ENCODE assay signal across 8 mouse cellular contexts in genomic region chr8:106059613-106060371, GRCm38 (mm10). TPM values are rescaled to one million over a fixed set of nuclear protein-coding genes. Genes with fewer than 3 reads are reported as not detected.
DNase-seq lines count a peak whose midpoint lies in the region; ATAC-seq and TF ChIP-seq lines count a peak whose summit lies in the region.

No protein-coding gene starts in this region.

- peak; percentile 80 for ATAC-seq in kidney, postnatal 0 days (replicated peaks; ENCODE audit: low FRiP score, low read depth)
- peak; percentile 69 for ATAC-seq in embryonic facial prominence, embryonic 13.5 days (ENCODE audit: insufficient number of reproducible peaks, insufficient read depth, low FRiP score, low TSS enrichment, low read depth)
- peak; percentile 79 for ATAC-seq in heart, embryonic 15.5 days (replicated peaks; ENCODE audit: insufficient number of reproducible peaks, insufficient read depth, low FRiP score, low read depth)
- peak; percentile 72 for ATAC-seq in liver, embryonic 12.5 days
- peak; percentile 76 for ATAC-seq in midbrain, postnatal 0 days (ENCODE audit: low FRiP score)

- H3K9ac ChIP-seq in kidney, postnatal 0 days (ENCODE audit: low read depth, low read length), result peak overlapping the region; percentile 89
- peak overlapping the region; percentile 90 for H3K9ac ChIP-seq in embryonic facial prominence, embryonic 13.5 days
- H3K9ac ChIP-seq in heart, embryonic 15.5 days, result peak overlapping the region; percentile 94
- H3K9ac ChIP-seq in liver, embryonic 12.5 days, result peak overlapping the region; percentile 94
- peak overlapping the region; percentile 67 for H3K9ac ChIP-seq in midbrain, postnatal 0 days (replicated peaks; ENCODE audit: low read length, poor library complexity, severe bottlenecking)

- peak; percentile 74 for DNase-seq in kidney, postnatal 0 days (ENCODE audit: low spot score)
- DNase-seq in kidney, adult 11 months, result no peak
- DNase-seq in MN1 (ENCODE audit: low spot score), result peak; percentile 74
- peak; percentile 35 for DNase-seq in midbrain, postnatal 0 days (ENCODE audit: low spot score)
- DNase-seq in yolk sac, embryonic 10.5 days (ENCODE audit: low spot score), result peak; percentile 76

- under 1% methylated on average over 77 of the region's 83 CpGs for WGBS in kidney, postnatal 0 days
- under 1% methylated on average over 81 of the region's 83 CpGs for WGBS in embryonic facial prominence, embryonic 13.5 days
- under 1% methylated on average over 80 of the region's 83 CpGs for WGBS in heart, embryonic 15.5 days
- WGBS in liver, embryonic 12.5 days (ENCODE audit: insufficient replicate concordance), result under 1% methylated on average over 82 of the region's 83 CpGs
- under 1% methylated on average over 70 of the region's 83 CpGs for WGBS in midbrain, postnatal 0 days

- H3K27ac ChIP-seq in kidney, postnatal 0 days, result peak overlapping the region; percentile 97
- peak overlapping the region; percentile 95 for H3K27ac ChIP-seq in embryonic facial prominence, embryonic 13.5 days
- peak overlapping the region; percentile 97 for H3K27ac ChIP-seq in heart, embryonic 15.5 days
- H3K27ac ChIP-seq in liver, embryonic 12.5 days, result peak overlapping the region; percentile 97
- H3K27ac ChIP-seq in midbrain, postnatal 0 days (ENCODE audit: low read depth, low read length), result peak overlapping the region; percentile 84

- no peaks in the 10 kb centered on the region for H3K27me3 ChIP-seq in kidney, postnatal 0 days (ENCODE audit: insufficient read depth, low read length)
- H3K27me3 ChIP-seq in embryonic facial prominence, embryonic 13.5 days, result no peaks in the 10 kb centered on the region
- H3K27me3 ChIP-seq in heart, embryonic 15.5 days, result no peaks in the 10 kb centered on the region
- H3K27me3 ChIP-seq in liver, embryonic 12.5 days (replicated peaks), result no peaks in the 10 kb centered on the region
- no peaks in the 10 kb centered on the region for H3K27me3 ChIP-seq in midbrain, postnatal 0 days (ENCODE audit: insufficient read depth, low read length)

- peak overlapping the region; percentile 63 for H3K4me2 ChIP-seq in kidney, postnatal 0 days (ENCODE audit: low read length)
- peak overlapping the region; percentile 71 for H3K4me2 ChIP-seq in embryonic facial prominence, embryonic 13.5 days
- H3K4me2 ChIP-seq in heart, embryonic 15.5 days, result peak overlapping the region; percentile 67
- peak overlapping the region; percentile 86 for H3K4me2 ChIP-seq in liver, embryonic 12.5 days
- H3K4me2 ChIP-seq in midbrain, postnatal 0 days (ENCODE audit: low read depth, low read length, poor library complexity, severe bottlenecking), result peak overlapping the region; percentile 77

- H3K9me3 ChIP-seq in kidney, postnatal 0 days (replicated peaks; ENCODE audit: low read length), result no peaks in the 10 kb centered on the region
- no peaks in the 10 kb centered on the region for H3K9me3 ChIP-seq in embryonic facial prominence, embryonic 13.5 days
- H3K9me3 ChIP-seq in heart, embryonic 15.5 days (replicated peaks), result no peaks in the 10 kb centered on the region
- H3K9me3 ChIP-seq in liver, embryonic 12.5 days (replicated peaks), result no peaks in the 10 kb centered on the region
- no peaks in the 10 kb centered on the region for H3K9me3 ChIP-seq in midbrain, postnatal 0 days (ENCODE audit: low read length)

- peak overlapping the region; percentile 91 for H3K4me3 ChIP-seq in kidney, postnatal 0 days (replicated peaks; ENCODE audit: low read depth, low read length)
- peak overlapping the region; percentile 79 for H3K4me3 ChIP-seq in embryonic facial prominence, embryonic 13.5 days
- peak overlapping the region; percentile 95 for H3K4me3 ChIP-seq in heart, embryonic 15.5 days
- H3K4me3 ChIP-seq in liver, embryonic 12.5 days, result peak overlapping the region; percentile 86
- H3K4me3 ChIP-seq in midbrain, postnatal 0 days (ENCODE audit: low read depth, low read length), result peak overlapping the region; percentile 92

- peaks cover 6% of the 10 kb centered on the region; the same call in 1 of the 2 replicates for H3K4me1 ChIP-seq in kidney, postnatal 0 days (replicated peaks; ENCODE audit: insufficient read depth, low read length)
- H3K4me1 ChIP-seq in embryonic facial prominence, embryonic 13.5 days, result peaks cover 32% of the 10 kb centered on the region
- H3K4me1 ChIP-seq in heart, embryonic 15.5 days (replicated peaks), result peaks cover 26% of the 10 kb centered on the region
- H3K4me1 ChIP-seq in liver, embryonic 12.5 days, result peaks cover 53% of the 10 kb centered on the region
- H3K4me1 ChIP-seq in midbrain, postnatal 0 days (ENCODE audit: insufficient read depth, low read length), result peaks cover 7% of the 10 kb centered on the region; the same call in 1 of the 2 replicates

- no peaks in the 10 kb centered on the region for H3K36me3 ChIP-seq in kidney, postnatal 0 days (ENCODE audit: insufficient read depth, low read length)
- H3K36me3 ChIP-seq in embryonic facial prominence, embryonic 13.5 days, result peaks cover 5% of the 10 kb centered on the region; the same call in 1 of the 2 replicates
- no peaks in the 10 kb centered on the region for H3K36me3 ChIP-seq in heart, embryonic 15.5 days
- H3K36me3 ChIP-seq in liver, embryonic 12.5 days, result no peaks in the 10 kb centered on the region
- no peaks in the 10 kb centered on the region; the same call in 1 of the 2 replicates for H3K36me3 ChIP-seq in midbrain, postnatal 0 days (ENCODE audit: insufficient read depth, low read length)

- 0 out of 2 replicates have a peak, but pooled peaks have one; percentile 10 for TF ChIP-seq CTCF in kidney, postnatal 0 days (IDR thresholded peaks at IDR 0.05; ENCODE audit: low read depth)
- no peak for TF ChIP-seq CTCF in midbrain, postnatal 0 days (IDR thresholded peaks at IDR 0.05)

RNA-seq across cellular contexts. Expression of gene Nfatc3, which starts 1.2 kb away (rescaled TPM):
- 3.8 and 3.9 TPM in 2 replicates for polyA plus RNA-seq in kidney, postnatal 0 days (2015; fragmentation: Nextera tagmentation; extraction: Ambion mirVana)
- polyA plus RNA-seq in embryonic facial prominence, embryonic 13.5 days (2015; fragmentation: Nextera tagmentation; extraction: Ambion mirVana), result 9.6 and 10.1 TPM in 2 replicates
- 3.4 and 4.9 TPM in 2 replicates for polyA plus RNA-seq in heart, embryonic 15.5 days (2015; fragmentation: Nextera tagmentation; extraction: Ambion mirVana)
- polyA plus RNA-seq in liver, embryonic 12.5 days (2016; fragmentation: Nextera tagmentation; extraction: Ambion mirVana), result 5.0 and 5.8 TPM in 2 replicates
- 16.5 and 18.0 TPM in 2 replicates for total RNA-seq in midbrain, postnatal 0 days (2014; rRNA removed)
- 1.8 and 2.7 TPM in 2 replicates for polyA plus RNA-seq in midbrain, postnatal 0 days (2015; fragmentation: Nextera tagmentation; extraction: Ambion mirVana)

RNA-seq across cellular contexts. Expression of gene Ddx28, which starts 48.1 kb away (rescaled TPM):
- polyA plus RNA-seq in kidney, postnatal 0 days (2015; fragmentation: Nextera tagmentation; extraction: Ambion mirVana), result 16.1 and 16.9 TPM in 2 replicates
- 18.1 and 18.8 TPM in 2 replicates for polyA plus RNA-seq in embryonic facial prominence, embryonic 13.5 days (2015; fragmentation: Nextera tagmentation; extraction: Ambion mirVana)
- polyA plus RNA-seq in heart, embryonic 15.5 days (2015; fragmentation: Nextera tagmentation; extraction: Ambion mirVana), result 10.6 and 11.6 TPM in 2 replicates
- polyA plus RNA-seq in liver, embryonic 12.5 days (2016; fragmentation: Nextera tagmentation; extraction: Ambion mirVana), result 14.7 TPM in 2 replicates
- total RNA-seq in midbrain, postnatal 0 days (2014; rRNA removed), result 29.7 and 36.3 TPM in 2 replicates
- 22.8 and 22.9 TPM in 2 replicates for polyA plus RNA-seq in midbrain, postnatal 0 days (2015; fragmentation: Nextera tagmentation; extraction: Ambion mirVana)

RNA-seq across cellular contexts. Expression of gene Dpep2nb, which starts 54.0 kb away (rescaled TPM):
- polyA plus RNA-seq in kidney, postnatal 0 days (2015; fragmentation: Nextera tagmentation; extraction: Ambion mirVana), result not detected in 2 replicates
- not detected in 2 replicates for polyA plus RNA-seq in embryonic facial prominence, embryonic 13.5 days (2015; fragmentation: Nextera tagmentation; extraction: Ambion mirVana)
- polyA plus RNA-seq in heart, embryonic 15.5 days (2015; fragmentation: Nextera tagmentation; extraction: Ambion mirVana), result 0.29 TPM in 1 of 2 replicates, not detected in the other
- polyA plus RNA-seq in liver, embryonic 12.5 days (2016; fragmentation: Nextera tagmentation; extraction: Ambion mirVana), result not detected in 2 replicates
- not detected in 2 replicates for total RNA-seq in midbrain, postnatal 0 days (2014; rRNA removed)
- polyA plus RNA-seq in midbrain, postnatal 0 days (2015; fragmentation: Nextera tagmentation; extraction: Ambion mirVana), result not detected in 2 replicates
